Mouse (Mus musculus) midbrain, embryonic 15.5 days (tissue): ENCODE data around the gene Lrrc41. TPM values are rescaled to one million over a fixed set of nuclear protein-coding genes. Genes with fewer than 3 reads are reported as not detected.

Source experiments
- ATAC-seq: fragments of 200-750 bp; cut with Nextera tagmentation; replicated peaks from 2 replicates; pipeline ENCODE4 v1.8.0; 2017; ENCODE audit warnings: moderate TSS enrichment
- H3K27ac ChIP-seq: fragments of 300-500 bp; sonication (generic); 2 replicates; pipeline ENCODE4 v1.5.1; 2015; ENCODE audit warnings: mild to moderate bottlenecking, inconsistent platforms
- H3K27me3 ChIP-seq: fragments of 300-500 bp; sonication (generic); replicated peaks from 2 replicates; pipeline ENCODE4 v1.6.1; 2015; ENCODE audit warnings: inconsistent platforms
- H3K36me3 ChIP-seq: fragments of 300-500 bp; sonication (generic); replicated peaks from 2 replicates; pipeline ENCODE4 v1.6.1; 2015; ENCODE audit warnings: inconsistent platforms
- H3K4me1 ChIP-seq: fragments of 300-500 bp; sonication (generic); 2 replicates; pipeline ENCODE4 v1.6.1; 2015; ENCODE audit warnings: inconsistent platforms
- H3K4me2 ChIP-seq: fragments of 300-500 bp; sonication (generic); 2 replicates; pipeline ENCODE4 v1.6.1; 2015; ENCODE audit warnings: inconsistent platforms, mild to moderate bottlenecking, moderate library complexity
- H3K4me3 ChIP-seq: fragments of 300-500 bp; sonication (generic); 2 replicates; pipeline ENCODE4 v1.5.1; 2015; ENCODE audit warnings: mild to moderate bottlenecking, inconsistent platforms
- H3K9ac ChIP-seq: fragments of 300-500 bp; sonication (generic); 2 replicates; pipeline ENCODE4 v1.6.1; 2015; ENCODE audit warnings: mild to moderate bottlenecking, inconsistent platforms
- H3K9me3 ChIP-seq: fragments of 300-500 bp; sonication (generic); 2 replicates; pipeline ENCODE4 v1.6.1; 2016; ENCODE audit warnings: inconsistent platforms
- WGBS: fragments of 180-500 bp; shearing (Covaris S2); methylation state at CpG from one replicate; pipeline ENCODE4 v1.1.7; 2015; ENCODE audit warnings: mixed read lengths; 5-methylcytosine and 5-hydroxymethylcytosine counted together
- polyA plus RNA-seq: library from polyadenylated mRNA; unstranded; fragments of >200 nt; fragmentation: Nextera tagmentation; extraction: Ambion mirVana; gene quantifications from 2 replicates; pipeline ENCODE4 v1.2.1, GENCODE M21; 2015

Lrrc41 gene
- 74.4 and 74.5 TPM in 2 replicates for polyA plus RNA-seq

DNA sequence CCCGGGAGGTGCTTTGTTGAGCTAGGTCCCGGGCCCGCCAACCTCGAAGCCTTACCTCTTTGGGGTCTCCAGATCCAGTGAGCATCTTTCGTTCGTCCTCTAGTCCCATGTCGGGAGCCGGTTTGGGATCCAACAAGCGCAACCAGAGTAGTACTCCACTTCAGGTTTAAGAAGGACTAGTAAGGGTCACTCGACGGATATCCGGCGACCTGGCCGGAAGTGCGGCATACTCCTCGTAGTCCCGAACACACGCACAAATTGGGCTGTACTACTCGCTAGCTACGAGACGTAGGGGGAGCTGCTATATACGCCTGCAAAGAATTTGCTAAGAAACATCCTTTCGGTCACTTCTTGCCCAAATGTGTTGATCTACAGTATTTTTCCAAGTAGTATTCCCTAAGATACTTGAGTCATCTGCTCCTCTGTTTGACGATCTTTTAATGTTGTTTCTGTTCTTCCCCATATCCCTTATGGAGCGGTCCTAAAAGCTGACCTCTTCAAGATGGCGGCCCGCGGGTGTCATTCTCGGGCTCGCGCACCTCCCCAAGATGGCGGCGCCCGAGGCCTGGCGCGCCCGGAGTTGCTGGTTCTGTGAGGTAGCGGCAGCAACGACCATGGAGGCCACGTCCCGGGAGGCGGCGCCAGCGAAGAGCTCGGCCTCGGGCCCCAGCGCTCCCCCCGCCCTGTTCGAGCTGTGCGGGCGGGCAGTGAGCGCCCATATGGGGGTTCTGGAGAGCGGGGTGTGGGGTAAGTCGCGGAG, at the start of gene Lrrc41, which contains the start of gene Uqcrh:
Lrrc41 (plus strand) TSS at position 409 of the 760 bp plus-strand sequence.
Uqcrh (minus strand) TSS at position 211 of the 760 bp plus-strand sequence.
- no peaks in the 10 kb centered on the region for H3K9me3 ChIP-seq
- no peaks in the 10 kb centered on the region for H3K36me3 ChIP-seq
- peak; percentile 95 for ATAC-seq
- peak within 1 kb of the TSS; percentile 88 for H3K4me3 ChIP-seq
- peak within 1 kb of the TSS; percentile 80 for H3K4me2 ChIP-seq
- H3K27ac ChIP-seq: peak within 1 kb of the TSS; percentile 95
- no peaks in the 10 kb centered on the region for H3K27me3 ChIP-seq
- under 1% methylated on average over 55 of the region's 55 CpGs for WGBS
- peak within 1 kb of the TSS; percentile 95 for H3K9ac ChIP-seq
- H3K4me1 ChIP-seq: peaks cover 37% of the 10 kb centered on the region

DNA sequence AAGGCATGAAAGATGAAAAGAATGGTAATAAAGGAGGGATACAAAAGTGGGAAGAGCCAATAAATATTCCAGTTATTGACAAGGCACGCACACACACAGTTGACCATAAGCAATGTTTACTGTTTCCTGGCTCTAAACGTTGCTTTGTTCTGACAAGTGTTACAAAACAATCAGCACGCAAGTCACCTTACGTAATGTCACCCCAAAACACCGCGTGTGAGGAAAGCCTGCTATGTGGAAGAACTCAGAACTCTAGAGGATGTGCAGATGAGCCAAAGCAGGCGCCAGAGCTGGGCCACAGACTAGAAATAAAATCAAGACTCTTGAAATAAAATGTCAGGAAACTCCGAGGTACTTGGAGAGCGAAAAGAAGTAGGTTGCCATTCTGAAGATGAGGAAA, 42.2 kb upstream of the Lrrc41 start:
- Histone ChIP-seq H3K9ac (no peak overlapping the region), H3K4me3 (no peak overlapping the region), H3K36me3 (peaks cover 6% of the 10 kb centered on the region; the same call in 1 of the 2 replicates), H3K27ac (no peak overlapping the region), H3K9me3 (no peaks in the 10 kb centered on the region), H3K27me3 (no peaks in the 10 kb centered on the region), H3K4me2 (no peak overlapping the region), H3K4me1 (no peaks in the 10 kb centered on the region)
- ATAC-seq: no peak
- WGBS: 92% methylated on average over 9 of the region's 9 CpGs

DNA sequence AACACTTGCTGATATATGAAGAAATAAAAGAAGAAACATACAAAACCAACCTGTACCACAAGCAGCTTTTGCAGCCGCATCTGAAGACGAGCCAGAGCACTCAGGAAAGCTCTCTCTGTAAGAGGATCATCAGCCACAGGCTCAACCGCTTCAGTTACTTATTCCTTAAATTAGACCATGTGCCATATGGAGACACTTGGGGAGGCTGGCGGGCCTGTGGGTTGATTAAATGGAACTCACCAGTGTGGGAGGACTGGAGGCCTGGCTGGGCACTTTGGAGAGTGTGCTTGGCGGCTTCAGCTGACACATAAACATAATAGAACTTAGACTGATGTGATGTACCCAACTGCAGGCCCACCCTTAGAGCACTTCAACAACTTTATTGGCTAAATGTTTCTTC, 41.7 kb upstream of the Lrrc41 start:
- 95% methylated on average over 5 of the region's 5 CpGs for WGBS
- H3K4me3 ChIP-seq: no peak overlapping the region
- no peaks in the 10 kb centered on the region for H3K4me1 ChIP-seq
- ATAC-seq: no peak
- no peaks in the 10 kb centered on the region for H3K9me3 ChIP-seq
- peaks cover 6% of the 10 kb centered on the region; the same call in 1 of the 2 replicates for H3K36me3 ChIP-seq
- H3K27me3 ChIP-seq: no peaks in the 10 kb centered on the region
- H3K4me2 ChIP-seq: no peak overlapping the region
- no peak overlapping the region for H3K9ac ChIP-seq
- H3K27ac ChIP-seq: no peak overlapping the region

DNA sequence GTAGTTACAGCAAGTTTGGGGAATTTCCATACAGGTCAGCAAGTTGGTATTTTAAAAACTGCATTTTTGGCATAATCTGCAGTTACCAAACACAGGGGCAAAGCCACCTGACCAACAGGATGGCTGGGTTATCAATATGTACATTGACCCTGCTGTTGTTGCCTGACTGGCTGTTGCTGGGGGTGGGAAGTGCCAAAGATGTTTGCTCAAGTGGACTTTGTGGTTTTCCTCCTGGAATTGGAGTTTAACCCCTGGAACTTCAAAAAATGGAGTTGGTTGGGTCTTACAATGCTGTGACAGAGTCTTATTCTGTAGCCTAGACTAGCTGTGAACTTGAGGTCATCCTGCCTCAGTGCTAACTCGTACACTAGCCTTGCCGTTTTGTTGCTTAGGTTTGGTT, 34.6 kb upstream of the Lrrc41 start:
- no peak overlapping the region for H3K9ac ChIP-seq
- no peak overlapping the region for H3K27ac ChIP-seq
- no peak overlapping the region for H3K4me2 ChIP-seq
- WGBS: 95% methylated on average over 2 of the region's 2 CpGs
- 0 out of 2 replicates have a peak, but pooled peaks cover 2% of the 10 kb centered on the region for H3K36me3 ChIP-seq
- H3K9me3 ChIP-seq: no peaks in the 10 kb centered on the region
- no peaks in the 10 kb centered on the region for H3K4me1 ChIP-seq
- no peaks in the 10 kb centered on the region for H3K27me3 ChIP-seq
- no peak for ATAC-seq
- no peak overlapping the region for H3K4me3 ChIP-seq

DNA sequence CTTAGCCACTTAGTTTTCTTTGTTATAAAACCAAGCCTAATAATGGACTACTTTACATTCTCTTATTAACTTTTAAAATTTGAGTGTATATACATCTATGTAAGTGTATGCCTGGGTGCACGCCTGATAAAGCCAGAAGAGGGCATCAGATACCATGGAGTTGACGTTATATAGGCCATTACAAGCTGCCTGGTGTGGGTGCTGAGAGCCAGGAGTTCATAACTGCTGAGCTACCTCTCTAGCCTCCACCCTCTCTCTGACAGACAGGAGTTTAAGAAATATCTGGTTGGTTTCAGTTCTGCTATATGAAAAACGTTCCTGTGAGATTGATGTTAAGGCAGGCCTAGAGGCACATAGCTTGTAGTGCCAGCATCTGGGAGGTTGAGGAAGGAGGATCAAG, 32.9 kb upstream of the Lrrc41 start:
- H3K4me1 ChIP-seq: no peaks in the 10 kb centered on the region
- no peak for ATAC-seq
- 0 out of 2 replicates have a peak, but pooled peaks cover 2% of the 10 kb centered on the region for H3K36me3 ChIP-seq
- no peak overlapping the region for H3K4me3 ChIP-seq
- no peaks in the 10 kb centered on the region for H3K9me3 ChIP-seq
- H3K27ac ChIP-seq: no peak overlapping the region
- no peaks in the 10 kb centered on the region for H3K27me3 ChIP-seq
- no peak overlapping the region for H3K9ac ChIP-seq
- 83% methylated on average over 3 of the region's 3 CpGs for WGBS
- no peak overlapping the region for H3K4me2 ChIP-seq

DNA sequence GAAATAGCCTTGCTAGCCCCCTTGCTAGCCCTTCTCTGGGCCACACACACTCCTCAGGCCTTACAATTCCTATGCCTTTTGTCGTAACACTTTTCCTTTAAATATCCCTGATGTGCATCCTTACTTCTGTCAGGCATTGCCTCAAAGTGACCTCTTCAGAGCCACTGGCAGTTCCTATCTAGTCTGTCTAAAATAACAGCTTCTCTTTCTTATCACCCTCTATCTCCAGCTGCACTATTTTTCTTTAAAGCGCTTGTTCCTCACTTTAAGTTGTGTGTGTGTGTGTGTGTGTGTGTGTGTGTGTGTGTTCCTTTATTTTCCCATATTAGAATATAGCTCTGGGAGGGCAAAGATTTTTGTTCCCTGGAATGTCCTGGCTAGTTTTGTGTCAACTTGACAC, 28.5 kb upstream of the Lrrc41 start:
- Histone ChIP-seq H3K4me2 (no peak overlapping the region), H3K4me3 (no peak overlapping the region), H3K9me3 (no peaks in the 10 kb centered on the region), H3K9ac (no peak overlapping the region), H3K4me1 (no peaks in the 10 kb centered on the region), H3K27me3 (no peaks in the 10 kb centered on the region), H3K36me3 (no peaks in the 10 kb centered on the region), H3K27ac (no peak overlapping the region)
- no peak for ATAC-seq
- WGBS: 91% methylated on average over 2 of the region's 2 CpGs

DNA sequence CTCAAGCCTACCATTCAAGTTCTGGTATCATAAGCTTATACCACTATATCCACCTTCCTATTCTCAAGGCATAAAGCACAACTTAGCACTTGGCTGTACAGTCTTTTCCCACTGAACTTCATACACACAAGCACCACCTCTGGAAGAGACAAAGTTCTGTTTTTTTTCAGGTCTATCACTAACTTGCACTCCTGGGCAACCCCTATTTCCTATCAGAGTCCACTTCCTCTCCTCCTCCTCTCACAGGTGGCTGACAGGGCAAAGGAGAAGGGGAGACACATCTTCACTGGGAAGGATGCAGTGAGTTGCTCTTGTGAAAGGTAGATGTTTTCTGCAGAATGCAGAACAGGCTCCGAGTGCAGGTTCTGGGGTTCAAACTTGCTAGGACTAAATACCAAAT, 27.4 kb upstream of the Lrrc41 start:
- Histone ChIP-seq H3K4me2 (no peak overlapping the region), H3K4me1 (peaks cover 5% of the 10 kb centered on the region; the same call in 1 of the 2 replicates), H3K9me3 (no peaks in the 10 kb centered on the region), H3K9ac (no peak overlapping the region), H3K36me3 (no peaks in the 10 kb centered on the region), H3K27ac (no peak overlapping the region), H3K4me3 (no peak overlapping the region), H3K27me3 (no peaks in the 10 kb centered on the region)
- 91% methylated on average over 1 of the region's 1 CpGs for WGBS
- no peak for ATAC-seq

DNA sequence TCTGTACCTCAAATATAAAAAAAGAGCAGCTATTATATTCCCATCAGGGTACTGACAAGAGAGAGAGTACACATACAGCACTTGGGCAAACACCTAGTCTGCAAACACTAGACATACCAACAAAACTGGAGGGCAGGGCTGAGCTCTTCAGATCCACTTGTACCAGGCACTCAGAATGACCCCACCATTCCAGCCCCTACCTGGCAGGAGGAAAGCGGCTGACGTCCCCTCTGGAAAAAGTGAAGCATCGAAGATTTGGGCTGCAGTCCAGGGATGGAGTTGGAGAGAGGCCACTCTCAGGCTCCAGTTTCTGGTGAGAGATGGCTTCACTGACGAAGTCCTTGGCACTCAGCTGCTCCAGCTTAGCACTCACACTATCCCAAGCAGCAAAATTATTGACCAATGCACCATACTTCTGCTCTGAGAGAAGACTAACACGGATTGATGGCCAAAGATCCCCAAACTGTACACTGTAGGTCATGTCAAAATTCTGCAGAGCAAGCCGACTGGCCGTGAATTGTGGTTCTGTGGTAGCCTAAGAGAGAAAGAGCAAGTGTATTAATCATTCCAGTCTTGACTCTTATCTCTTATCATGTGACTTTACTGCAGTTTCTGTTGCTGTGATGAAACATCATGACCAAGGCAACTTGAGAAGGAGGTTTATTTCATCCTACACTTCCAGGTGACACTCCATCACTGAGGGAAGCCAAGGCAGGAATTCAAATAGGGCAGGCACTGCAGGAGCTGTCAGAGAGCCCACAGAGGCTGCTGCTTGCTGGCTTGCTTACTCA, 26.7 kb upstream of the Lrrc41 start:
- Histone ChIP-seq H3K27me3 (no peaks in the 10 kb centered on the region), H3K27ac (no peak overlapping the region), H3K4me3 (no peak overlapping the region), H3K4me1 (peaks cover 11% of the 10 kb centered on the region; the same call in 1 of the 2 replicates), H3K9ac (no peak overlapping the region), H3K4me2 (no peak overlapping the region), H3K9me3 (no peaks in the 10 kb centered on the region), H3K36me3 (no peaks in the 10 kb centered on the region)
- ATAC-seq: no peak
- 81% methylated on average over 7 of the region's 7 CpGs for WGBS

DNA sequence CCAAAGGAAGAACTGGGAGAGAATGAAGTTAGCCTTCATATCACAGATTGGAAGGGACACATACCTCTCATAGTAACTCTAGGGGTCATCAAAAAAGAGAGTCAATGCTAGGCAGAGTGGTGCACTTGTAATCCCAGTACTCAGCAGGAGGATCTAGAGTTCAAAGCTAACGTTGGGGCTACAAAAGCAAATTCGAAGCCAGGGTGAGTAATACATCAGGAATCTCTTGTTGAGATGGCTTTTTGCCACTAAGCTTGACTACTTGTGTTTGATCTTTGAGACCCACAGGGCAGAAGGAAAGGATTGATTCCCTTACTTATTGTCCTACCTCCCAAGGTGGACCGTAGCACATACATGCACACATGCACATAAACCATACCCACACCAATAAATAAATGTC, 25.9 kb upstream of the Lrrc41 start:
- Histone ChIP-seq H3K4me3 (no peak overlapping the region), H3K27me3 (no peaks in the 10 kb centered on the region), H3K27ac (no peak overlapping the region), H3K9ac (no peak overlapping the region), H3K4me2 (no peak overlapping the region), H3K4me1 (peaks cover 14% of the 10 kb centered on the region; the same call in 1 of the 2 replicates), H3K36me3 (no peaks in the 10 kb centered on the region), H3K9me3 (no peaks in the 10 kb centered on the region)
- ATAC-seq: no peak
- 86% methylated on average over 3 of the region's 3 CpGs for WGBS

DNA sequence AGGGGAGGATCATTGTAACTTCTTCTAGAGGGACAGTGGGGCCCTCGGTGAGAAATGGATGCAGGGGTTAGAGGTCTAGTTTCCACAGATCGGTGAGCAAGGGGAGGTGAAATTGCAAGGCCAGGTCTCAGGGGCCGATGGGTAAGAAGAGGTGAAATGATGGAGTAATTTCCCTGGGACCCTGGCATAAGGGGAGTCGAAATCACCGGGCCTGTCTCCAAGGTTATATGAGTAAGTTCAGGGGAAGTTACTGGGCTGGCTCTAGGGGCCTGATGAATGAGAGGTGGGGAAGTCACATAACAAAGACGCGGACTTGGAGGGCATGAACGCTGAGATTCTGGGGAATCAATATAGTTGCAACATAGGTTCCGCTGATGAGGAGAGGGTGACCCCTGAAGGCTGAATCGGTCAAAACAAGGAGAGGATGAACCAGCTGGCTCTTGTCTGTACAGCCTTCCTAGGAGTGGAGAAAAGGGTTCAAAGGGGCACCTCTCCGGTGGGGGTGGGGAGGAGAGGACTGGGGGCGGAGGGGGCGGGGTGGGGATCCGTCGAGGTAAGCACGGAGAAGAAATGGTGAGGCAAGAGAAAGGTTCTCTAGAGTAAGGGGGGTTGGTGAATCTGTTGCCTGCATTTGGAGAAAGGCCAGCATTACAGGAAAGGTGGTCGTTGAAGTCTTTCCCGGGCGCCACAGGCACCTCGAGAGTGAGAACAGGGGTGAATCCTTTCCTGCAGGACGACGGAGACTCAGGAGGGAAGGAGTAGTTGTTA, 22.4 kb upstream of the Lrrc41 start:
- H3K4me3 ChIP-seq: peak overlapping the region; percentile 67
- peak overlapping the region; percentile 65 for H3K4me2 ChIP-seq
- no peaks in the 10 kb centered on the region for H3K27me3 ChIP-seq
- H3K27ac ChIP-seq: peak overlapping the region; percentile 85
- H3K4me1 ChIP-seq: peaks cover 17% of the 10 kb centered on the region; the same call in 1 of the 2 replicates
- H3K9ac ChIP-seq: peak overlapping the region; percentile 54
- no peaks in the 10 kb centered on the region for H3K36me3 ChIP-seq
- ATAC-seq: peak; percentile 58
- H3K9me3 ChIP-seq: no peaks in the 10 kb centered on the region
- WGBS: 10% methylated on average over 22 of the region's 22 CpGs

DNA sequence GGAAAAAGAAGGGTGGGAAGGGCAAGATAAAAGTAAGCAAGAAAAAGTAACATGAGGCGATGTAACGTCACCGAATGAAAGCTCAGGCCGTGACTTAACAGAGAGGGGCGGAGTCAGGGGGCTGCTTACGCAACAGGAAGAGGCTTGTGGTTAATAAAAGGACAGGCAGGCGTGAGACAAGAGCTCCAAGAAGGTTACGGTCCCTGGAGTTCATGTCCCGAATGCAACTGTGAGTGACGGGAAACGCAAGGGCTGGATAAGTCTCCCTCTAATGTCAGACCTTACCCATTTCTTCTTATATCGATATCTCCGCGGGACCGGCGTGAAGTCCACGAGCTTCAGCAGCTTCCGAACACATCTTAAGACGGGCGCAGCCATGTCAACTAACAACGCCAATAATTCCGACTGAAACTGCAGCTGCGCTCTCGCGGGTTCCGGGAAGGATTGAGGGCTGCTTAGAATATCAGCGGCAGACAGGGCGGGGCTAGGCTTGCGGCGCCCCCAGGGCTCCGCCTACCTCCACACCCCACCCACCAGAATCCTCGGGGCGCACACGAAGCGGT, 21.6 kb upstream of the Lrrc41 start, which contains the start of gene Nsun4:
Nsun4 (minus strand) TSS at position 478 of the 563 bp plus-strand sequence.
- WGBS: under 1% methylated on average over 35 of the region's 35 CpGs
- Histone ChIP-seq H3K4me1 (peaks cover 17% of the 10 kb centered on the region; the same call in 1 of the 2 replicates), H3K27me3 (no peaks in the 10 kb centered on the region), H3K9ac (peak within 1 kb of the TSS; percentile 54), H3K4me3 (peak within 1 kb of the TSS; percentile 67), H3K9me3 (no peaks in the 10 kb centered on the region), H3K27ac (peak within 1 kb of the TSS; percentile 85), H3K4me2 (peak within 1 kb of the TSS; percentile 65), H3K36me3 (no peaks in the 10 kb centered on the region)
- ATAC-seq: peak; percentile 95
